Mouse (Mus musculus) CH12.LX (cell line): ENCODE results near the gene Podxl2. TPM values are rescaled to one million over a fixed set of nuclear protein-coding genes. Genes with fewer than 3 reads are reported as not detected.

Experiments
- DNase-seq: peaks from one replicate; pipeline ENCODE4 v3.0.0-alpha.2; 2013; ENCODE audit errors: extremely low read depth
- H3K27ac ChIP-seq: 2 replicates; pipeline ENCODE4 v1.5.1; 2012; ENCODE audit warnings: low read depth, mild to moderate bottlenecking, control low read depth, moderate library complexity; ENCODE audit not compliant: insufficient read depth
- H3K27me3 ChIP-seq: replicated peaks from 2 replicates; pipeline ENCODE3; 2012; ENCODE audit warnings: inconsistent platforms
- H3K36me3 ChIP-seq, 2 experiments: replicated peaks in 1 of 2; 2 replicates each; pipeline versions ENCODE3 to v1.6.1; 2012; ENCODE audit warnings: inconsistent platforms in 1 of 2, low read length in 1 of 2, mild to moderate bottlenecking in 1 of 2, mixed read lengths in 1 of 2, moderate library complexity in 1 of 2; ENCODE audit not compliant: control insufficient read depth in 1 of 2, insufficient read depth in 1 of 2
- H3K4me1 ChIP-seq, 2 experiments: 2 replicates each; pipeline ENCODE4 v1.6.1; 2012; ENCODE audit warnings: inconsistent platforms in 1 of 2, moderate library complexity in 1 of 2; ENCODE audit not compliant: insufficient read depth in 2 of 2, control insufficient read depth in 1 of 2
- H3K4me2 ChIP-seq: 2 replicates; pipeline ENCODE4 v1.6.1; 2012; ENCODE audit warnings: low read depth, mild to moderate bottlenecking, control low read depth; ENCODE audit not compliant: poor library complexity, insufficient read depth, severe bottlenecking
- H3K4me3 ChIP-seq, 3 experiments: fragments of 150-350 bp in 1 of 3; sonication (generic) in 1 of 3; replicated peaks in 1 of 3; 2 replicates each; pipeline versions ENCODE3 to v1.5.1; 2011 to 2012; ENCODE audit warnings: low read depth in 2 of 3, low read length in 2 of 3, mild to moderate bottlenecking in 2 of 3, moderate library complexity in 2 of 3, control low read depth in 1 of 3, improper control_type of control experiment in 1 of 3, inconsistent platforms in 1 of 3, mixed read lengths in 1 of 3; ENCODE audit not compliant: poor library complexity in 1 of 3
- H3K79me2 ChIP-seq: replicated peaks from 2 replicates; pipeline ENCODE4 v1.6.1; 2012; ENCODE audit warnings: mild to moderate bottlenecking, moderate library complexity; ENCODE audit not compliant: control insufficient read depth, poor library complexity, insufficient read depth, severe bottlenecking; ENCODE audit errors: extremely low read depth
- H3K9ac ChIP-seq: 2 replicates; pipeline ENCODE4 v1.6.1; 2012; ENCODE audit warnings: low read depth, mild to moderate bottlenecking, control low read depth, moderate library complexity; ENCODE audit not compliant: insufficient read depth
- H3K9me3 ChIP-seq: replicated peaks from 2 replicates; pipeline ENCODE3; 2012; ENCODE audit warnings: low read length, inconsistent platforms, mixed read lengths
- BHLHE40 ChIP-seq: IDR thresholded peaks from 2 replicates; pipeline ENCODE4 v1.6.1; 2011; ENCODE audit warnings: mild to moderate bottlenecking, low read depth, low read length, improper control_type of control experiment
- E2F4 ChIP-seq: IDR thresholded peaks from 2 replicates; pipeline ENCODE4 v1.6.1; 2011; ENCODE audit warnings: low read depth, low read length, improper control_type of control experiment; ENCODE audit not compliant: insufficient replicate concordance
- ELF1 ChIP-seq: IDR thresholded peaks from 2 replicates; pipeline ENCODE4 v1.6.1; 2014; ENCODE audit warnings: low read depth, mild to moderate bottlenecking, inconsistent platforms, low read length, improper control_type of control experiment
- ETS1 ChIP-seq: conservative IDR thresholded peaks from 2 replicates; pipeline ENCODE4 v1.6.1; 2012; ENCODE audit warnings: low read depth, mild to moderate bottlenecking, inconsistent platforms, low read length, improper control_type of control experiment, moderate library complexity
- KAT2A ChIP-seq: IDR thresholded peaks from 2 replicates; pipeline ENCODE4 v1.6.1; 2012; ENCODE audit warnings: low read length, improper control_type of control experiment, inconsistent platforms; ENCODE audit not compliant: insufficient replicate concordance
- MEF2A ChIP-seq: IDR thresholded peaks from 2 replicates; pipeline ENCODE4 v1.6.1; 2014; ENCODE audit warnings: low read depth, mild to moderate bottlenecking, inconsistent platforms, low read length, improper control_type of control experiment, borderline replicate concordance
- MXI1 ChIP-seq: IDR thresholded peaks from 2 replicates; pipeline ENCODE4 v1.6.1; 2011; ENCODE audit warnings: mild to moderate bottlenecking, low read depth, low read length, improper control_type of control experiment
- NELFE ChIP-seq: IDR thresholded peaks from 2 replicates; pipeline ENCODE4 v1.6.1; 2011; ENCODE audit warnings: low read depth, low read length, improper control_type of control experiment
- NRF1 ChIP-seq: IDR thresholded peaks from 2 replicates; pipeline ENCODE4 v1.6.1; 2014; ENCODE audit warnings: low read depth, mild to moderate bottlenecking, inconsistent platforms, low read length, improper control_type of control experiment, moderate library complexity
- PAX5 ChIP-seq: IDR thresholded peaks from 2 replicates; pipeline ENCODE4 v1.6.1; 2012; ENCODE audit warnings: low read length, inconsistent platforms, mixed read lengths
- POLR2A ChIP-seq: IDR thresholded peaks from 2 replicates; pipeline ENCODE4 v1.6.1; 2011; ENCODE audit warnings: low read depth, mild to moderate bottlenecking, improper control_type of control experiment, low read length
- POLR2AphosphoS2 ChIP-seq: IDR thresholded peaks from 2 replicates; pipeline ENCODE4 v1.6.1; 2011; ENCODE audit warnings: low read depth, low read length, improper control_type of control experiment
- SIN3A ChIP-seq: IDR thresholded peaks from 2 replicates; pipeline ENCODE4 v1.6.1; 2012; ENCODE audit warnings: low read length, improper control_type of control experiment, inconsistent platforms
- SMC3 ChIP-seq: IDR thresholded peaks from 2 replicates; pipeline ENCODE4 v1.6.1; 2011; ENCODE audit warnings: low read depth, low read length, improper control_type of control experiment
- TBP ChIP-seq: conservative IDR thresholded peaks from 2 replicates; pipeline ENCODE4 v1.6.1; 2011; ENCODE audit warnings: low read depth, low read length, improper control_type of control experiment
- USF2 ChIP-seq: conservative IDR thresholded peaks from 2 replicates; pipeline ENCODE4 v1.6.1; 2011; ENCODE audit warnings: low read depth, low read length, improper control_type of control experiment
- dilution Hi-C: fragments of 300-500 bp; cut with MboI; formaldehyde crosslinking; loops from 2 replicates; pipeline ENCODE4 v1.14.3; 2020; ENCODE audit warnings: low sequenced_read_pairs; ENCODE audit not compliant: extremely low pct_unique_long_range_greater_than_20kb, extremely low pct_ligation_motif_present
- in situ Hi-C: fragments of 300-500 bp; cut with MboI; formaldehyde crosslinking; loops from 3 replicates; pipeline ENCODE4 v1.14.3; 2019; ENCODE audit warnings: low sequenced_read_pairs, low pct_ligation_motif_present, low pct_unique_long_range_greater_than_20kb, mixed read lengths
- polyA plus RNA-seq: library from polyadenylated mRNA; unstranded; fragments of >175 nt; gene quantifications from 2 replicates; pipeline ENCODE4 v1.2.1, GENCODE M21; 2012; ENCODE audit warnings: low read depth; ENCODE audit not compliant: insufficient read length
- total RNA-seq, 2 experiments: library from RNA; depleted of rRNA; stranded (reverse); fragments of 300-350 nt in 1 of 2; fragments of >200 nt in 1 of 2; gene quantifications; 2 replicates each; pipeline ENCODE4 v1.2.3; 2012 to 2014

Gene Podxl2
- total and polyA plus RNA-seq, 3 experiments, result 0.79 to 0.93 (median 0.81) TPM

DNA sequence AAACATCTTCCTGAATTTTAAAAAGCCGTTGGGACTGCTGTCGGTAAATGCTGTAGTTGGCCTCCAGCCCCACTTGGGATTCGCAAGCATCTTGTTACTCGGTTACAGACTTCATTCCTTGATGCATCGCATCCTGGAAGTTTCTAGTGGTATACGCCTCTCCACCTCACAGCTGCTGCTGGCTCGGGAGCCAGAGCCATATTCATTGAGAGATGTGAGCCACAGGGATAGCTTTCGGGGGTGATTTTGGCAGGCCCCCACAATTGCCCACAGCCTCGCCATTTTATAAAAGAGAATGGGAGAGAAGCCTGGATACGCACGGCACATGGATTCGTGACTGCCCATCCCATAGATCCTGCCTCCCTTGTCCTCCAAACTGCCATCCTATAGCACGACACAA is 81.0 kb downstream of the Podxl2 start:
- Histone ChIP-seq H3K79me2 (peaks cover 74% of the 10 kb centered on the region), H3K4me2 (no peak overlapping the region), H3K27ac (no peak overlapping the region), H3K36me3 (peaks cover 28 to 85% of the 10 kb centered on the region in 2 experiments), H3K27me3 (no peaks in the 10 kb centered on the region), H3K4me3 (no peak overlapping the region), H3K9ac (no peak overlapping the region), H3K9me3 (no peaks in the 10 kb centered on the region), H3K4me1 (peaks cover 3 to 43% of the 10 kb centered on the region in 2 experiments; a peak in 3 of 4 replicates)
- no peak for DNase-seq
- in situ Hi-C loops, result no loop called here
- dilution Hi-C loops, result no loop called here
- TF ChIP-seq KAT2A (no peak), ETS1 (no peak), MXI1 (no peak), BHLHE40 (no peak), E2F4 (no peak), NRF1 (no peak), ELF1 (no peak), PAX5 (no peak)

DNA sequence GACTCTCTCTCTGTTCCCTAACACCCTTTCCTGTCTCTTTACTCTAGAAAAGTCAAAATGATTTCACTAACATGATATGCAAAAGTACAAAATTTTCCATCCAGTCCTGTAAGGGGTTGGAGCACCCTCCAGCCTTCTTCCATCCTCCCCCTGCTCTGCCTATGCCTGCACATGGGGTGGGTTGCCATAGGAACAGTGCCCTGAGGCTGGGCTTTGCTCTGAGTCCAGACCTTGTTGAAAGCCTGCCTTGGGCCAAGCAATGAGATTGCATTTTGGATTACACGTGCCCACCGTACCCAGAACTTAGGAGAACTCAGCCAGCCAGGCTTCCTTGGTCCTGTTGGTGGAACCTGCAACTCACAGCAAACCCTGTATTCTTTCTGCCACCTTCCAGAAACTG is 81.6 kb downstream of the Podxl2 start:
- H3K4me3 ChIP-seq, result no peak overlapping the region
- TF ChIP-seq SMC3, result no peak
- TF ChIP-seq MXI1, result no peak
- no peak for TF ChIP-seq TBP
- no peak for TF ChIP-seq SIN3A
- no peak for TF ChIP-seq POLR2A
- TF ChIP-seq MEF2A, result no peak
- TF ChIP-seq NELFE, result no peak
- TF ChIP-seq POLR2AphosphoS2, result no peak
- TF ChIP-seq USF2, result no peak
- H3K79me2 ChIP-seq, result peaks cover 73% of the 10 kb centered on the region
- dilution Hi-C loops (no loop called here), in situ Hi-C loops (no loop called here)
- peaks cover 31 to 86% of the 10 kb centered on the region in 2 experiments for H3K36me3 ChIP-seq
- no peak overlapping the region for H3K9ac ChIP-seq
- no peak overlapping the region for H3K27ac ChIP-seq
- H3K4me2 ChIP-seq, result no peak overlapping the region
- H3K9me3 ChIP-seq, result no peaks in the 10 kb centered on the region
- H3K4me1 ChIP-seq, result peaks cover 3 to 49% of the 10 kb centered on the region in 2 experiments; a peak in 3 of 4 replicates
- H3K27me3 ChIP-seq, result no peaks in the 10 kb centered on the region
- no peak for DNase-seq

Other genes with a start within 250 kb of the Podxl2 start
- not detected in 2 replicates for gene Kbtbd12, start 237.1 kb downstream of the Podxl2 start, total RNA-seq (2012; rRNA removed)
- not detected in 2 replicates for gene Kbtbd12, start 237.1 kb downstream of the Podxl2 start, total RNA-seq (2014; rRNA removed)
- not detected in 2 replicates for gene Kbtbd12, start 237.1 kb downstream of the Podxl2 start, polyA plus RNA-seq
- gene Mgll, start 150.6 kb downstream of the Podxl2 start, total RNA-seq (2012; rRNA removed), result 81.1 and 95.6 TPM in 2 replicates
- 57.7 and 60.8 TPM in 2 replicates for gene Mgll, start 150.6 kb downstream of the Podxl2 start, total RNA-seq (2014; rRNA removed)
- gene Mgll, start 150.6 kb downstream of the Podxl2 start, polyA plus RNA-seq, result 66.6 and 76.5 TPM in 2 replicates
- 11.2 and 18.4 TPM in 2 replicates for gene Abtb1, start 33.1 kb downstream of the Podxl2 start, total RNA-seq (2012; rRNA removed)
- 13.0 and 14.9 TPM in 2 replicates for gene Abtb1, start 33.1 kb downstream of the Podxl2 start, total RNA-seq (2014; rRNA removed)
- gene Abtb1, start 33.1 kb downstream of the Podxl2 start, polyA plus RNA-seq, result 17.8 and 20.8 TPM in 2 replicates
- gene Mcm2, start 23.7 kb upstream of the Podxl2 start, total RNA-seq (2012; rRNA removed), result 130 and 153 TPM in 2 replicates
- 146 and 148 TPM in 2 replicates for gene Mcm2, start 23.7 kb upstream of the Podxl2 start, total RNA-seq (2014; rRNA removed)
- 148 and 207 TPM in 2 replicates for gene Mcm2, start 23.7 kb upstream of the Podxl2 start, polyA plus RNA-seq
- 13.3 and 16.0 TPM in 2 replicates for gene Tpra1, start 27.2 kb upstream of the Podxl2 start, total RNA-seq (2012; rRNA removed)
- gene Tpra1, start 27.2 kb upstream of the Podxl2 start, total RNA-seq (2014; rRNA removed), result 9.3 and 12.2 TPM in 2 replicates
- 13.5 and 15.6 TPM in 2 replicates for gene Tpra1, start 27.2 kb upstream of the Podxl2 start, polyA plus RNA-seq